Mouse (Mus musculus): ENCODE data around the gene Scrn1. TPM values are rescaled to one million over a fixed set of nuclear protein-coding genes. Genes with fewer than 3 reads are reported as not detected.

The Scrn1 gene
- polyA plus RNA-seq, 1 experiment from 2014 or later = 3.4 TPM

- Histone ChIP-seq H3K9ac (ENCODE audit: low read length) (no peak overlapping the region), H3K4me1 (replicated peaks; ENCODE audit: control insufficient read depth, insufficient read depth) (no peaks in the 10 kb centered on the region), H3K36me3 (ENCODE audit: control insufficient read depth, insufficient read depth, low read length) (no peaks in the 10 kb centered on the region), H3K4me3 (ENCODE audit: low read depth, low read length) (no peak overlapping the region), H3K9me3 (ENCODE audit: control insufficient read depth, low read length) (no peaks in the 10 kb centered on the region), H3K27me3 (ENCODE audit: control insufficient read depth, insufficient read depth, low read length) (no peaks in the 10 kb centered on the region), H3K27ac (replicated peaks) (no peak overlapping the region), H3K4me2 (replicated peaks; ENCODE audit: low read depth) (no peak overlapping the region)
- ATAC-seq (ENCODE audit: low FRiP score, low TSS enrichment) (no peak), DNase-seq (ENCODE audit: low spot score) (no peak)
- no peak for TF ChIP-seq EP300 (optimal IDR thresholded peaks at IDR 0.05)
- no peak for TF ChIP-seq CTCF (IDR thresholded peaks at IDR 0.05; ENCODE audit: low read depth)
- WGBS = 85% methylated on average over 2 of the region's 2 CpGs
Observed at GRCm38 (mm10) chr6:54516512-54517134, 49.7 kb downstream of the Scrn1 start.

GRCm38 (mm10) chr6:54512256-54512655, 54.0 kb downstream of the Scrn1 start:
- Histone ChIP-seq H3K4me1 (replicated peaks; ENCODE audit: control insufficient read depth, insufficient read depth) (no peaks in the 10 kb centered on the region), H3K27ac (replicated peaks) (no peak overlapping the region), H3K9me3 (ENCODE audit: control insufficient read depth, low read length) (no peaks in the 10 kb centered on the region), H3K36me3 (ENCODE audit: control insufficient read depth, insufficient read depth, low read length) (no peaks in the 10 kb centered on the region), H3K4me2 (replicated peaks; ENCODE audit: low read depth) (no peak overlapping the region), H3K9ac (ENCODE audit: low read length) (no peak overlapping the region), H3K4me3 (ENCODE audit: low read depth, low read length) (no peak overlapping the region), H3K27me3 (ENCODE audit: control insufficient read depth, insufficient read depth, low read length) (no peaks in the 10 kb centered on the region)
- 60% methylated on average over 2 of the region's 2 CpGs for WGBS
- ATAC-seq (ENCODE audit: low FRiP score, low TSS enrichment) (no peak), DNase-seq (ENCODE audit: low spot score) (no peak)
- no peak for TF ChIP-seq EP300 (optimal IDR thresholded peaks at IDR 0.05)
- no peak for TF ChIP-seq CTCF (IDR thresholded peaks at IDR 0.05; ENCODE audit: low read depth)

- Histone ChIP-seq H3K9me3 (ENCODE audit: control insufficient read depth, low read length) (no peaks in the 10 kb centered on the region), H3K36me3 (ENCODE audit: control insufficient read depth, insufficient read depth, low read length) (no peaks in the 10 kb centered on the region), H3K4me2 (replicated peaks; ENCODE audit: low read depth) (no peak overlapping the region), H3K4me1 (replicated peaks; ENCODE audit: control insufficient read depth, insufficient read depth) (no peaks in the 10 kb centered on the region), H3K4me3 (ENCODE audit: low read depth, low read length) (no peak overlapping the region), H3K9ac (ENCODE audit: low read length) (no peak overlapping the region), H3K27ac (replicated peaks) (no peak overlapping the region), H3K27me3 (ENCODE audit: control insufficient read depth, insufficient read depth, low read length) (no peaks in the 10 kb centered on the region)
- TF ChIP-seq EP300 (optimal IDR thresholded peaks at IDR 0.05) = no peak
- 81% methylated on average over 13 of the region's 13 CpGs for WGBS
- ATAC-seq (ENCODE audit: low FRiP score, low TSS enrichment) = no peak
- DNase-seq (ENCODE audit: low spot score) = no peak
Observed at GRCm38 (mm10) chr6:54509264-54509663, 57.0 kb downstream of the Scrn1 start.

GRCm38 (mm10) chr6:54508256-54508793, 58.0 kb downstream of the Scrn1 start:
- Histone ChIP-seq H3K27ac (replicated peaks) (no peak overlapping the region), H3K9me3 (ENCODE audit: control insufficient read depth, low read length) (no peaks in the 10 kb centered on the region), H3K4me2 (replicated peaks; ENCODE audit: low read depth) (no peak overlapping the region), H3K27me3 (ENCODE audit: control insufficient read depth, insufficient read depth, low read length) (no peaks in the 10 kb centered on the region), H3K4me1 (replicated peaks; ENCODE audit: control insufficient read depth, insufficient read depth) (no peaks in the 10 kb centered on the region), H3K4me3 (ENCODE audit: low read depth, low read length) (no peak overlapping the region), H3K9ac (ENCODE audit: low read length) (no peak overlapping the region), H3K36me3 (ENCODE audit: control insufficient read depth, insufficient read depth, low read length) (no peaks in the 10 kb centered on the region)
- ATAC-seq (ENCODE audit: low FRiP score, low TSS enrichment) = no peak
- DNase-seq (ENCODE audit: low spot score) = no peak
- WGBS = 40% methylated on average over 6 of the region's 6 CpGs
- TF ChIP-seq EP300 (optimal IDR thresholded peaks at IDR 0.05) = no peak
- no peak for TF ChIP-seq CTCF (IDR thresholded peaks at IDR 0.05; ENCODE audit: low read depth)

- Histone ChIP-seq H3K36me3 (ENCODE audit: control insufficient read depth, insufficient read depth, low read length) (no peaks in the 10 kb centered on the region), H3K9ac (ENCODE audit: low read length) (no peak overlapping the region), H3K4me2 (replicated peaks; ENCODE audit: low read depth) (no peak overlapping the region), H3K27ac (replicated peaks) (no peak overlapping the region), H3K4me3 (ENCODE audit: low read depth, low read length) (no peak overlapping the region), H3K4me1 (replicated peaks; ENCODE audit: control insufficient read depth, insufficient read depth) (no peaks in the 10 kb centered on the region), H3K27me3 (ENCODE audit: control insufficient read depth, insufficient read depth, low read length) (no peaks in the 10 kb centered on the region), H3K9me3 (ENCODE audit: control insufficient read depth, low read length) (no peaks in the 10 kb centered on the region)
- WGBS = 53% methylated on average over 5 of the region's 5 CpGs
- TF ChIP-seq EP300 (optimal IDR thresholded peaks at IDR 0.05) (no peak), CTCF (IDR thresholded peaks at IDR 0.05; ENCODE audit: low read depth) (no peak)
- ATAC-seq (ENCODE audit: low FRiP score, low TSS enrichment) = no peak
- DNase-seq (ENCODE audit: low spot score) = no peak
Observed at GRCm38 (mm10) chr6:54507808-54508207, 58.5 kb downstream of the Scrn1 start.

GRCm38 (mm10) chr6:54507002-54507401, 59.3 kb downstream of the Scrn1 start:
- Histone ChIP-seq H3K36me3 (ENCODE audit: control insufficient read depth, insufficient read depth, low read length) (no peaks in the 10 kb centered on the region), H3K4me1 (replicated peaks; ENCODE audit: control insufficient read depth, insufficient read depth) (no peaks in the 10 kb centered on the region), H3K4me3 (ENCODE audit: low read depth, low read length) (no peak overlapping the region), H3K27me3 (ENCODE audit: control insufficient read depth, insufficient read depth, low read length) (no peaks in the 10 kb centered on the region), H3K27ac (replicated peaks) (no peak overlapping the region), H3K4me2 (replicated peaks; ENCODE audit: low read depth) (no peak overlapping the region), H3K9ac (ENCODE audit: low read length) (no peak overlapping the region), H3K9me3 (ENCODE audit: control insufficient read depth, low read length) (no peaks in the 10 kb centered on the region)
- peak; percentile 58 for DNase-seq (ENCODE audit: low spot score)
- WGBS = 34% methylated on average over 8 of the region's 8 CpGs
- no peak for TF ChIP-seq EP300 (optimal IDR thresholded peaks at IDR 0.05)
- peak; percentile 90 for TF ChIP-seq CTCF (IDR thresholded peaks at IDR 0.05; ENCODE audit: low read depth)
- 0 out of 2 replicates have a peak, but pooled peaks have one; percentile 11 for ATAC-seq (ENCODE audit: low FRiP score, low TSS enrichment)

Data from stomach, postnatal 0 days (tissue).